Mouse (Mus musculus) mammary gland, adult 2 months (tissue): ENCODE measurements around the gene Lrrtm3. TPM values are rescaled to one million over a fixed set of nuclear protein-coding genes. Genes with fewer than 3 reads are reported as not detected.

Experiments used
- polyA plus RNA-seq: library from polyadenylated mRNA; depleted of rRNA; stranded (reverse); fragments of >200 nt; gene quantifications from 2 replicates; pipeline ENCODE4 v1.2.3, GENCODE M21; 2012; ENCODE audit warnings: low replicate concordance; rRNA removed

Gene Lrrtm3
- not detected in 2 replicates for polyA plus RNA-seq

DNA sequence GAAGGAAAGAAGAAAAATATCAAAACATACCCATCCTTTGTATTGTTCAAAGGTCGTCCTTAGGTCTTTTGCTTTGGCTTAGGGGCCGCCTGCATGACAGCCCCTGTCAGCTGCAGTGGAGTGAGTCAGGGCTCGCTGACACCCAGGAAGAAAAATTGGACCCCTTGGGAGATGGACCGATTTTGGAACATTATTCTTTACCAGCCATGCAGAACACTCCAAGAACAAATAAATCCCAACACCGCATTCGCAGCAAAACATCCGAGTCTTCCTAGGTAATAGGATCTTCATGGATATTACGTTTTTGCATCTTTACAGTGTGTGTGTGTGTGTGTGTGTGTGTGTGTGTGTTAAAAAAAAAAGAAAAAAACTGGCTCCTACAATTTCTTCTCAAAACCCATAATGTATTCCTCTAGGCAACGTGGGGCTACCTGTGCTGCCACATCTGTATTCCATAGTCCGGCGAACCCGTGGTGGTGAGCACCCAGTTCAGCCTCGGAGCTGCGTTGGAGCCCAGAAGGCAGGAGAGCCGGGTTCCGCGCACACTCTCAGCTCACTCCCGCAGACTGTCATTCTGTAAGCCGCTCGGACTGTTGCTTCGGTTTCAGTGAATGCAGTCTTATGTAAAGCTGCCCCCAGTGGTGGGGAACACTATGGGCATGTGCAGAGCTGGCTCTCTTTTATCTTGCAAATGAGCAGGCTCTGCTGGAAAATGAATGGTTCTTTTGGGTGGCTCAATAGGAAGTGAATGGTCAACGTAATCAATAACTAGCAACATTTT, at the start of gene Lrrtm3:
Gene Lrrtm3 (minus strand): TSS at position 598 of the 781 bp plus-strand sequence.

GRCm38 (mm10) chr10:63927334-63927733, 162.7 kb downstream of the Lrrtm3 start, which contains the start of gene Gm10118:
Gene Gm10118, minus strand, starts transcription at chr10:63927434.

Other genes starting within 250 kb of the Lrrtm3 start
- gene Gm10118, start 162.8 kb downstream of the Lrrtm3 start, polyA plus RNA-seq: not detected in 2 replicates